Mouse (Mus musculus) forelimb bud, embryonic 11.5 days (tissue): ENCODE measurements around the gene Ibsp.

Experiments used
- DNase-seq: peaks from one replicate; pipeline ENCODE4 v3.0.0-alpha.2; 2012; ENCODE audit warnings: low read depth, low spot score

Gene Ibsp

GRCm38 (mm10) chr5:104342881-104343280 is 43.9 kb downstream of the Ibsp start:
- DNase-seq = no peak

GRCm38 (mm10) chr5:104344526-104345240 is 45.7 kb downstream of the Ibsp start:
- DNase-seq = no peak

- DNase-seq = no peak
Measured at GRCm38 (mm10) chr5:104345241-104345630, 46.3 kb downstream of the Ibsp start.

- DNase-seq = no peak
Measured at GRCm38 (mm10) chr5:104351041-104351440, 52.1 kb downstream of the Ibsp start.

- DNase-seq = no peak
Measured at GRCm38 (mm10) chr5:104351874-104352273, 52.9 kb downstream of the Ibsp start.

GRCm38 (mm10) chr5:104357575-104357974 is 58.6 kb downstream of the Ibsp start:
- no peak for DNase-seq

GRCm38 (mm10) chr5:104358592-104358991 is 59.6 kb downstream of the Ibsp start:
- DNase-seq = no peak

- peak; percentile 56 for DNase-seq
Measured at GRCm38 (mm10) chr5:104359257-104359656, 60.3 kb downstream of the Ibsp start.
